Mouse (Mus musculus) ES-Bruce4 (cell line): ENCODE measurements around the gene Fgfr2.

Source experiments
- CTCF ChIP-seq: IDR thresholded peaks from one replicate; pipeline ENCODE4 v1.8.1; 2011; ENCODE audit warnings: low read depth, low read length
- POLR2A ChIP-seq: IDR thresholded peaks from one replicate; pipeline ENCODE4 v1.8.1; 2011; ENCODE audit warnings: low read length; ENCODE audit not compliant: insufficient read depth

DNA sequence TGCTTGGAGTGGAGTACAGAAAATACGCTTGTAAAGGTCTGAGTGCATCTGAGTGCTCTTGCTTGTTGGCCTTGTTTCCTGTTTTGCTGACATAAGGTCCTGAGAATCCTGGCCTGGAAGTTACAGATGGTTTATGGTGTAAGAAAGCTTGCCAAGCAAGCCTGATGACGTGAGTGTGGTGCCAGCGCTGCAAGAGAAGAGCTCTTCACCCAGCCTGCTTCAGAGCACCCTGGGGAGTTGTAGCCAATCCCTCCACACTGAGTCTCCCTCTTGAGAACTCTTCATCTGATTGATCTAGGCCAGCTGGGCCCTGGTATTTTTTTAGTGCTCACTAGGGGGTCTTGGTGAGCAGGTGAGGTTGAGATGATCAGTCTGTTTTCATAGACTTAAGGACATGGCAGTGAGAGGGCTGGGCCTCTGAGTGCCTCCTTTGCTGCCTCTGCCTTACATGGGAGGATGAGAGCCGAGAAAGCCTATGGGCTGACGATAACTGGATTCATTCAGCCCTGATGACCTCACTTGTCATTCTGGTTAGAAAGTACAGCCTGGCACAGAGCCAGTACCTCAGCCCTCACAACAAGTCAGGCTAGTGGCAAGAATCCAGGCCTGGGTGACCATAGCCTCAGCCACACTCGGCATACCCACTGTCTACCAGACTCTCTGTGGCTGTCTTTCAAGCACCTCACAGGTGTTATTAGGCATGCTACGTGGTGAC is 228.2 kb downstream of the Fgfr2 start:
- no peak for TF ChIP-seq POLR2A
- TF ChIP-seq CTCF, result no peak
